Mouse (Mus musculus) left cerebral cortex, postnatal 4 days (tissue): ENCODE measurements around the gene Papss2. TPM values are rescaled to one million over a fixed set of nuclear protein-coding genes. Genes with fewer than 3 reads are reported as not detected.
A peak's percentile ranks its signal among the peaks of the same experiment; 100 is the strongest.

Experiments used
- DNase-seq: peaks from one replicate; pipeline ENCODE4 v3.0.0-alpha.2; 2022
- intact Hi-C: fragments of 180-260 bp; cut with DNase I; formaldehyde crosslinking; loops from one replicate; pipeline ENCODE4 v1.15.1; 2025
- total RNA-seq, 2 experiments: library from RNA; stranded (reverse); gene quantifications; 2 replicates each; pipeline ENCODE4 v1.2.3; 2021

Papss2 gene
- total RNA-seq, result 1 to 10 TPM; 2.2 to 2.8 TPM

DNA sequence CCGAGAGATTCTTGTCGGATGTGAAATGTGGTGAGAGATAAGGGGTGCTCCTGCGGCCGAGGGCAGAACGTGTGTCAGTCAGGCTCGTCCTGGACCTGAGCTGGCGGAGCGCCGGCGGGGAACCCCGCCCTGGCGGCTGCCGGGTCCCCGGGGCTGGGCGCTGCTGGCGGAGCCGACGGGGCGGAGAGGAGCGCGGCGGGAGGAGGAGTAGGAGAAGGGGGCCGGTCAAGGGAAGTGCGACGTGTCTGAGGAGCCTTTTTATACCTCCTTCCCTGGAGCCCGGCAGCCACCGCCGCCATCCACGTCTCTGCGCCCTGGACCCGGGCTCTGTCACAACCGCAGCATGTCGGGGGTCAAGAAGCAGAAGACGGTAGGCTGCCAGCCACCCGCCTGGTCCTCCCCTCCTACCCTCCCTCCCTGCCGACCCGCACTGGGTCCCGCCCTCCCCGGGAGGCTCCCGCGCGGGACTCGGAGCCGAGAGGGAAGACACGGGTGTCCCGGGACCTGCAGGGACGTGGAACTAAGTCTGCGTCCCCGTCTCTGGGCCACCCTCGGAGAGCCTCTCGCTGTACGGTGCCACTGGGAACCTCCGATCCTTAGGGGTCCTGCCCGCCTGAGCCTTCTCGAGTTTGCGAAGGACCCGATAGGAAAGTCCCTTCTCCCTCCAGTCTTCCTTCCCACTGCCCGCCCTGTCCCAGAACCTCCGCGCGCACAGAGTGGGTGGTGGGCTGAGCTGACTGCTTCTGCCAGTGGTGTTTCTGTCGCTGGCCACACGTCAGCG lies at the start of gene Papss2:
Gene Papss2 (plus strand): TSS at position 285 of the 781 bp plus-strand sequence.
- intact Hi-C loops, result no loop called here
- peak; percentile 16 for DNase-seq

DNA sequence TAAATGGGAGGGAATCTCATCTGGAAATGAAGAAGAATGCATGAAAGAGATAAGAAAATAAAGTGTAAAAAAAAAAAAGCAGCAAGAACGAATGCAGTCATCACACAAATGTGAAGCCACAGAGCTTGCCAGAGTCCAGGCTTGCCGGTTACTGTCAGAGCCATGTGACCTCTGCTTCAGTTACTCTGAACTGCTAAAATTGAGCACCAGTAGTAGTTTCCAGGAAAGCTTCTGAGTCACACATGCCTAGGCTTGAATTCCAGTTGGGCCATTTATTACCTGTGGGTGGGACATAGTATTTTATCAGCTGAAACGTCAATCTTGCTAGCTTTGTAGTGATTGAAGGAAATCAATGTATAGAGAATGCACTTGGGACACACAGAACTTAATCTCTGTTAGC lies 48.2 kb upstream of the Papss2 start:
- intact Hi-C loops, result no loop called here
- no peak for DNase-seq

DNA sequence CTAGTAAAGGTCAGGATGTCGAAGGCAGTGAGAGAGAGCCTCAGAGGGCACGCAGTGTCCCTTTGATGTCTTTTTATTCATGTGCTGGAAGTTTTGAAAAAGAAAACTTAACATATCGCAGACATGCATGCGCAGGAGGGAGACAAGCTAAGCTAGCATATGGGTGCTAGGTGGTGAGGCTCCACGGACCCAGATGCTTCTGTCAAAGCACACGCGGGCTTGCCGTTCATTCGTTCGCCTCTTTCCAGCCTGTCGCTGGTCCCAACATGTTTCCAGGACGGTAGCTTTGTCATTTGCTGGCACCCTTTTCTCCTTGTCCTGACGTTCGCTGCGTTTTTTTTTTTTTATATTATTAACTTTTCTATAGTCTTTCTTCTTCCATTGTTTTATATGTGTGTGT lies 47.4 kb upstream of the Papss2 start:
- intact Hi-C loops, result no loop called here
- no peak for DNase-seq

DNA sequence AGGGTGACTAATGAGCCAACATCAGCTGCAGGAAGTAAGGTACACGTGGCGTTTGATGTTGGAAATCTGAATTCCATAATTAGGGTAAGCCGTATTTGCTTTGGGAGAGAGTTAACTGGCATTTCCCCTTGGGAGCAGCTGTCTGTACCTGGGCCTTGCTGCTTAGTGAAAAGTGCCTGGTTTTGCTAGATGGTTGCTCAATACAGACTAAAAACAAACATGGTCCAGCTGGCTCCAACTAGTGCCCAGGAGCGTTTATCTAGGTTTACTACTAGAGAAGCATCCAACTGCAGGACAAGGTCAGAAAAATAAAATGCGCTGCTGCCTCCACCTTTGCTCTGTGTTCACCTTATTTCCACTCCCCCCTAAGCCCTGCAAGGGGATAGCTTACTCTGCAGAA lies 45.1 kb upstream of the Papss2 start:
- no peak for DNase-seq
- intact Hi-C loops, result no loop called here

DNA sequence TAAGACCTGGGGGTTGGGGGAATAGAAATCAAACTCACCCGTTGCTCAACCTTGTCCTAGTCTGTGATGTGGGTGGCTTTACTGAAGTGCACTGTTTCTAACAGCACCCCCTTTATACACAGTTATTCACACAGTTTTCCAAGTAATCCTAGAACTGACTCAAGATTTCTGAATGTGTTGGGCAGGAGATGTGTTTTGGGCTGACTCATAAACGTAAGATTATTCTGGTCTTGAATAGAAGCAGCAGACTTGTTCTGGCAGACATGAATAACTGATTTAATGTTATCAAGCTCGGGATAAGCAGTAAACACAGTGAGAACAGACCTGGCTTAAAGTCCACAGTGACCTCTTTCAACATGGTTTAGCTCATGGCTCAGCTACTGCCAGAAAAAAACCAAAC lies 44.1 kb upstream of the Papss2 start:
- intact Hi-C loops, result no loop called here
- DNase-seq, result no peak

DNA sequence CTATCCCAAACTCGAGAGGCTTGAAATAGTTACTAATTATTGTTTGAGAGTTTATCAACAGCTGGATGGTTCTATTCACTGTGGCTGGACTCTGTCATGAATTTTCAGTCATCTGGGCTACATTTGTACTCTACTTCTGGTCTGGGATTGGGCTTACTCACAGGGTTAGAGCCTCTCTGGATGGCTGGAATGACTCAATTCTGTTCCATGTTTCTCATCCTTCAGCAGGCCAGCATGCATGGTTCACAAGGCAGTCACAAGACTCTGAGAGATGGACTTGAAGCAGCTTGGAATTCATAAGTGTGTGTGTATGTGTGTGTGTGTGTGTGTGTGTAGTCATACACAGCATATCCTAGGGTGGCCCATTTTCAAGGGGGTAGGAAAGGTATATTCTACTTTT lies 43.5 kb upstream of the Papss2 start:
- no peak for DNase-seq
- intact Hi-C loops, result no loop called here

DNA sequence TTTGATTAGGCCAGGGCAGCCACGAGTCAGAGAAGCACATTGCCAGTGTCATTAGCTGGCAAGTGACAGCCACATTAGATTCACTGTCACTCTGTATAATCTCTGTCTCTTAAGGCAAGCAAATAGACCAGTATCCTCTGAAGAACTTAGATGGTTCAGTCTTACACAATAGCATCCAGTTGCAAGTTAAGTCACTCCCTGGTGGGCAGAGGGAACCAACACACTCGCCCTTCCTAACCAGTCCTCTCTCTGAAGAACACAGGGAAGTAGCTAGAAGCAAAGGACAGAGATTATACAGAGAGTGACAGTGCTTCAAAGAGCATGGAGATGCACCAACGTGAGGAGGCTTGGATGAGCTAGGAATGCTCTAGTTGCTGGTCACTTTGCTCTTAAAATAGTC lies 42.3 kb upstream of the Papss2 start:
- no peak for DNase-seq
- intact Hi-C loops, result no loop called here

DNA sequence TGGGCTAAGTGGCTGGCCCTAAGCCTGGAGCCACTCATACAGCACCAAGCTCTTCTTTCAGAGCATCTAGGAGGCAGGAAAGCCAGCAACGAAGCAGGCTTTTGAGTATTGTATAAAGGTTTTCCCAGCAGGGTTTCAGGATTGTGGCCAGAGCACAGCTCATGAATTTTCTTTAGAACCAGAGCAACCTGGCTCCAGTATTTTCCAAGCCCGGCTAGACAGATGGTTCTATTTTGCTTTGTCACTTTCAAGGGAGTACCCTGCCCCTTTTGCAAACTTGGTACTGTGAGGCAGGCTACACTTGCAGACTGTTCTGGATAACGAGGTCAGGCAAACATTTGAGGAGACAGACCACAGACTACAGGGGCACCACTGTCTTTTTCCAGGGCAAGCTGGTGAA lies 40.3 kb upstream of the Papss2 start:
- intact Hi-C loops, result no loop called here
- peak; percentile 4 for DNase-seq

DNA sequence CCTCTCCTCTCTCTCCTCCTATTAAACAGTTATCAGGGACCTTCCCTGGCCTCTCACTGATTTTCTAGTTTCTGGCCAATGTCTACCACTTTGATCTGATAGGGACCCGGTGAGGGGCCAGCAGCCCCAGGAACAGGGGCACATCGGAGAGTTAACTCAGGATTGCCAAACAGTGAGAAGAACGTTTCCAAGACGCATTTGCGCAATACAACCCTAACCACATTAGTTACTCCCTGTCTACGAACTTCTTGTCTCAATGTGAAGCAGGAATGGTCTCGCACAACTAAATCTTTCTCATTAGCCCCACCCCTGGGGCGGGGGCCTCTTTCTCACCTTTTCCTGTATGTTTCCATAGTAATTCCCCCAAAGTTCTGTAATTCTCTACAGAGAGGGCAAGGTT lies 28.6 kb upstream of the Papss2 start:
- intact Hi-C loops, result no loop called here
- DNase-seq, result no peak

DNA sequence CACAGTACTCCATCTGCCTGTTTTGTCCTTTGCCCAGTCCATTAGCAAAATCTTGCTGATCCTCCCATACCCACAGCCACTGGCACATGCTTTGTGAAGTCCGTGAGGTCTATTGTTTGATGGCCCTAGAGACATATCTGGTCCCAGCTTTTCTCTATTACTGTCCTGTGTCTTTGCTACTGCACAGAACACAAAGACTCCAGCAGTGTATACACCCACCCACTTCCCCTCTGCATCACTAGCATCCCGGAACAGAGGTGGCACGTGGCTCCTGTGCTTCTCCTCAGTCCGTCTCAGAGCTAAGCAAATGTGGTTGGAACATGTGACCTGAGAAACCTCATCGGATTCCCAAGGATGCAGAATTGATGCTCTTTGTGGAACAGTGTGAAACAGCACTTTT lies 28.1 kb upstream of the Papss2 start:
- no peak for DNase-seq
- intact Hi-C loops, result no loop called here

DNA sequence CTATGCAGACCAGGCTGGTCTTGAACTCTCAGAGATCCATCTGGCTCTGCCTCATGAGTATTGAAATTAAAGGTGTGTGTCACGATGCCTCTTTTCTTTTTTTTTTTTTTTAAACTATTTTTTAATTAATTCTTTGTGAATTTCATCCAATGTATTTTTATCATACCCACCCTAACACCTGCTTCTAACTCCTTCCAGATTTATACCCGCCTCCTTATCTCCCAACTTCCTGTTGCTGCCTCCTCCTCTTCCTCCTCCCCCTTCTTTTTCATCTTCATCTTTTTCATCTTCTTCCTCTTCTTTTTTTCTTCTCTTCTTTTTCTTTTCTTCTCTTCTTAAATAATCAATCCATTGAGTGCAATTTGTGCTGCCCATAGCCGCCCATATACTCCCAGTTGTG lies 27.1 kb upstream of the Papss2 start:
- intact Hi-C loops, result no loop called here

DNA sequence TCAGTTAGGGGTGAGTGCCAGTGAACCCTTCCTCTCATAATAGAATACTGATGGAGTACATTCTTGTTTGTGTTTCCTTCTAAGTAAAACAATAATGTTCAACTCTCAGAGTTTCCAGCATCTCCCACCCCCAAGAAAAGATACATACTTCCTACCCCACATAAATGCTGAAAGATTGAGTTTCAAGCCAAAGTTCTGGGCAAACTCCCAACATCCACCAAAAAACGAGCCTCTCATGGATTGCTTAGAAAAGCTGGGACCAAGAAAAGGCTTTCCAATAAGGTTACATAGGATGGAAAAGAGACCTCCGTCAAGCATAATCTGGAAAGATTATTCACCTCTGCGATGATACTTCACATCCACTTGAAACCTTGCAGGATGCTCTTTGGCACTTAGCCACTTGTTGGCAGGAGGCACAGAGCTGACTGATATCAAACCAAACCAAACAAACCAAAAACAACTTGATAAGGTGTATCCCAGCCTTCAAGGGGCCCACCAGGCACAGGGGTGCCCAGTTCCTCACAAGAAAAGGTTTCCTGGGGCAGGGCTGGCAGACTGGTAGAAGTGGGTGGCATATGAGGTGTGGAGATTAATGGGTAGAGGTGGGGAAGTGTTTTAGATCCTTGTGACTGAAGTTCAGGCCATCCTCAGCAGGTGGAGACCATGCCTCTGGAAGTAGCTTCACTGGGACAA lies 26.5 kb upstream of the Papss2 start:
- intact Hi-C loops, result no loop called here
- no peak for DNase-seq

More for the DNA sequence above, 27.1 kb upstream of the Papss2 start:
- no peak for DNase-seq

DNA sequence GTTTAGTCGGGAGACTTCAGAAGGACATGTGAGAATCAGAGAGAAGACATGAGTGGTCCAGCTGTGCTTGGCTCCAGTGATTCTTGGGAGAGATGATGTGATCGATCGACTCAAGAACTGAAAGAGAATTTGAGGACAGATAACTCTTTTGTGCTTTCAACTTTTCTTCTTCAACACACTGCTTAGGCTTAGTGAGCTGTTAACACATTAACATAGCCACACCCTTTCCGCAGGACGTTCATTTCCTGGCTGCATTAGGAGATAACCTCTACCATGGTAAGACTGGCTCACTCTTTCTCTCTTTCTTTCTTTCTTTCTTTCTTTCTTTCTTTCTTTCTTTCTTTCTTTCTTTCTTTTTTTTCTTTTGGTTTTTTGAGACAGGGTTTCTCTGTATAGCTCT lies 25.9 kb upstream of the Papss2 start:
- intact Hi-C loops, result no loop called here
- no peak for DNase-seq

DNA sequence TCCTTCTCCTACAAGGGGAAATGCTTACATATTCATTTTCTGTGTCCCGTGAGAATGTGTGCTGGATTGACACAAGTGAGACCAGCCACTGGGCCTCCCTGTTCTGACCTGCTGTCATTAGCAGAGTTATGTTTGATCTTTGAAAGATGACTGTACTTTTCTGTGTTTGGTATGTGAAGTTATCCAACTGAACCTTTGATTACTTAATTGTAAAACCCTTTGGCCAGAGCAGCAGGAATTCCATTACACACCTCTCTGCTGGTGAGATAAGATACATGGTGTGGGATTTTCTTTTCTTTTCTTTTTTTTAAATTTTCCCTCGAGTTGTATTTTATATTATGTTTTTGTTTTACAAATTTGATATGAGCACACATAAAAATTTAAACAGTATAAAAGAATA lies 23.4 kb upstream of the Papss2 start:
- no peak for DNase-seq
- intact Hi-C loops, result no loop called here

DNA sequence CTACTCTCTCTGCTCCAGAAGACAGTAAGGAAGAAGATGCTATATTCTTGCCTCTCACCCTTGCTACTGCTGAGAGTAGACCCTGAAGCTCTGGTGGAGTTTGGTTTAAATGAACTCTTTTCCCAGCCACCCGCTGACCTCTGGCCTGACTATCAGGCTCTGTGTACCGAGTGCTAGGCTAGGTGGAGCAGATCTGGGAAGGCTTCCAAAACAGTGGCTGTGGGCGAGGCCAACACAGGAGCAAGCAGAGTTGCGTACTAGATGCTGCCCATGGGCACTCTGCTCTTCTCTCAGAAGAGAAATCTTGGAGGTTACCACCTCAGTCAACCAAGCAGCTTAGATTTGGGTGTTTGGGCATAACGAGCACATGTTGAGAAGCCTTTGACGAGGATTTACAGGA lies 22.3 kb upstream of the Papss2 start:
- intact Hi-C loops, result no loop called here
- no peak for DNase-seq

DNA sequence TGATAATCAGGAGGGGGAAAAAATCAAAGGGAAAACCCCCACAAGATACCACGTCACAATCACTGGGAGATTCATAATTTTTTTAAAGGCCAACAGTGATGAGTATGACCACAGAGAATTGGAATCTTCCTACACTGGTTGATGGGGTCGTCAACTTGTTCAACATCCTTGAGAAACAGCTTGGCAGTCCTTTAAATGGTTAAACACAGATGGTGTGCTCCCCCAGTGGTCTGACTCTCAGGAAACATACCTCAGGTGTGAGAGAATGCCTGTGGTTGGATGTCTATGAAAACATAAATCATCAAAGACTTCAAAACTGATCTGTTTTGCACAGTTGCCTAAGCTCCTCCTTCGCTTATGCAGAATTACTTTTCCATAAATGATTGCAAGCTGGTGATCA lies 20.7 kb upstream of the Papss2 start:
- intact Hi-C loops, result no loop called here
- DNase-seq, result no peak

DNA sequence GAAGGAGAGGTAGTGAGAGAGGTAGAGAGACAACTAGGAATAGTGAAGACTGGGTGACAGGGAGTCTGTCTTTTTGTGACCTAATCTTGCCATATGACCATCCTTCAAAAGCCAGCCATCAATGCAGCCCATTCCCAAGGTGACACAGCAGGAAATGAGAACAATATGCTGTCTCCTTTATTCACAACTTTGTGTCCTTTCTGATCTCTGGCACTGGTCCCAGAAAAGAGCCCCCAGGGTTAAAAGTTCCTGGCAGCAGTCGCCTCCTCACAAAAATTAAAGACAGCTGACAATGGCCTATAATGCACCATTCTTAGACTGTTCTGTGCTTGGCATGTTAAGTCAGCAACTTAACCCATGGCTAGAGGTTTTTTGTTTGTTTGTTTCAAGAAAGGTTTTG lies 17.8 kb upstream of the Papss2 start:
- DNase-seq, result peak; percentile 40
- intact Hi-C loops, result no loop called here

DNA sequence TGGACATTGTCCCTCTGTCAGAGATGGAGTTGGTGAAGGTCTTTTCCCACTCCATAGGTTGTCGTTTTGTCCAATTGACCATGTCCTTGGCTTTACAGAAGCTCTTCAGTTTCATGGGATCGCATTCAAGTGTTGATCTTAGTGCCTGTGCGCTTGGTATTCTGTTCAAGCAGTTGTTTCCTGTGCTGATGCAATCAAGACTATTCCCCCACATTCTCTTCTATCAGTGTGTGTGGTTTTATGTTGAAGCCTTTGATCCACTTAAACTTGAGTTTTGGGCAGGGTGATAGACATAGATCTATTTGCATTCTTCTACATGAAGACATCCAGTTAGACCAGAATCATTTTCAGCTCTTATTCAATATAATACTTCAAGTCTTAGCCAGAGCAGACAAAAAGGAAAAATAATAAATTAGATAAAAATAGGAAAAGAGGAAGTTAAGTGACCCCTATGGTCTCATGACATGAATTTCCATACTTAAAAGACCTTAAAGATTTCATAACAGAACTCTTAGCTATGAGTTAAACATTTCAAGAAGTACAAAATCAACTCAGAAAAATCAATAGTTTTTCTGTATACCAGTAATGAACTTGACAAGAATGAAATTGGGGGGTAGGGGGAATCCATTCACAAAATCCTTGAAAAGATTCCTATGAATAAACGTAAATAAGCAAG lies 12.4 kb upstream of the Papss2 start:
- intact Hi-C loops, result no loop called here
- DNase-seq, result no peak

DNA sequence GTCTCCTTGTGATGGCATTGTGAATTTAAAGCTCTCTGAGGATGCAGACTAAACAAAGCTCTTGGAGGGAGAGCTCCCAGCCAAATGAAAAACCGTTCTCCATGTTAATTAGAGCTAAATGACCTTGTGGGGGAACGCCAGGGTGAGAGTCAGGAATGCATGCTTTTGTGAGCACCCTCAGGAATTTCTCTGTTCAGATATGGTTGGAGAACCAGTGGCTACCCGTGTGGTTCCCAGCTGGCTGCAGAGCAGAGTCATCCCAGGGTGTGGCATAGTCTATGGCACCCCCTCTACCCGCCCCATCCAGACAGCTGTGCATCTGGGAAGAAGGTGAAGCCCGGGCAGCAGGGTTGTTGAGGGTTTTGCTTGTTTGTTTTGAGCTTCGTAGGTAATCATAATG lies 7.9 kb upstream of the Papss2 start:
- no peak for DNase-seq
- intact Hi-C loops, result no loop called here

DNA sequence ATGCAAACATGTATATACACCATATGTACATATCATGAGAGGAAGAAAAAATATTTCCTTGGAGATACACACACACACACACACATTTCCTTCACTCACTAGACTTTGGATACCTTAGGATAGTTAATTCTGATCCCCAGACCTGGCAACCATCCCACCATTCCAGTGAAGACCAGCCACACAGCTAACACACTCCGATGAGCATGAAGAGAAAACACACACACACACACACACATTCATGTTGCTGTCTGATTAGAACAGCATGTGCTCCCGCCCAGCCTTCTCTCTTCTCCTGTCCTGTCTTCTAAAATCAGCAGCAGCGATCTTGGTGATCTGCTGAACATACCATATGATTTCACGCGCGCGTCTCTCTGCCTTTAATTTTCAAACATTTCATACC lies 2.8 kb upstream of the Papss2 start:
- intact Hi-C loops, result no loop called here
- DNase-seq, result no peak

DNA sequence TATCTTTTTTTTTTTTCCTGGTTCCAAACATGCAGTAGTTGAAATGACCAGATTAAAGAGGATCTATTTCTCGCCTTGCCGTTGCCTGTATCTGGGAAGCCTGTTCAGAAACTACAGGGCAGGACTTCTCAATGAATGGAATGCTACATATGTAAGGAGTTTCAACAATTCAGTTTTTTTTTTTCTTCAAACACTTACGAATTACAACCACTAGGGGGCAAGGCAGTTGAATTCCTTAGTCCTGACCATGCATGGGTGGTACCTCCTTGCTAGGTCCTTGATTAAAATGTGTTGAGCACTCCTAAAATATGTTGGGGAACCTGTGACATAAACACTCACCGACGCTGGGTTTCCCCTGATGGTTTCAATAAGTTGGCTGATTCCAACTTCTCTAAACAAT lies 1.7 kb upstream of the Papss2 start:
- intact Hi-C loops, result no loop called here
- DNase-seq, result no peak

DNA sequence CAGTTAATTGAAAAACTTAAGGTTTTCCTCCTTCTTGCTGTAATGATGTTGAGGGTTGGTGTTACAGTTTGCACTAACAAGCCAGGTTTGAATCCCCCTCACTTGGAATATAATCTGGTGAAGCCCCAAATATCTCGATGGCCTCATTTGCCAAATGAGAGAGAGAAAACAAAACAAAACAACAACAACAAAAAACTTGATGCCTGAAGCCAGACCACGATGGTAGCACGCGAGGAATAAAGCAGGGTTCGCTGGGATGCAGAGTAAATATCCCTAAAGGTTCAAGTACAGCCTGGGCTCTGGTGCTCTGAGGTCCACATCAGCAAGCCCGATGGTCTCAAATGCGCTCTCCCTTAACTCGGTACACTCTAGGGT lies 472 bp upstream of the Papss2 start:
- intact Hi-C loops, result no loop called here
- no peak for DNase-seq
